Mouse (Mus musculus): Measurements from ENCODE around the gene Slc25a43.
A peak's percentile ranks its signal among the peaks of the same experiment; 100 is the strongest.

Gene Slc25a43

DNA sequence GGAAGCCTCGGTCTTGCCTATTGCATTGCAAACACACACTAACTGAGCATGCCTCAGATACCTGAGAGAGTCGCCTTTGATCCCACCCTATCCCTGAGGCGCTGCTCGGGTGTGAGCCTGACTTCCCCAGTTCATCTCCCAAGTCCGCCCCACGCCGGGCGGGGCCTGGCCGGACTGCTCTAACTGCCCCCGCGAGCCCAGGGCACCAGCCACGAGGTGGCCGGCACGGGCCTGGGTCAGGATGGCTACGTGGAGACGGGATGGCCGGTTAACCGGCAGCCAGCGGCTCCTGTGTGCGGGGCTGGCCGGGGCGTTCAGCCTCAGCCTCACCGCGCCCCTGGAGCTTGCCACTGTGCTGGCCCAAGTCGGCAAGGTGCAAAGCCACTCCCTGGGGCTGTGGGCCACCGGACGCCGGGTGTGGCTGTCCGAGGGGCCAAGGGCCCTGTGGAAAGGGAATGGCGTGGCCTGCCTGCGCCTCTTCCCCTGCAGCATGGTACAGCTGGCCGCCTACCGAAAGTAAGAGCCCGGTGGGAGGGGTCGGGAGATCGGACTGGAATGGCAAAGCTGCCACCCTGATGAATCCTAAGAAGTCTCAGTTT is at the start of gene Slc25a43:
Slc25a43 (plus strand) TSS at position 157 of the 599 bp plus-strand sequence.
- DNase-seq, result peak; percentile 15

DNA sequence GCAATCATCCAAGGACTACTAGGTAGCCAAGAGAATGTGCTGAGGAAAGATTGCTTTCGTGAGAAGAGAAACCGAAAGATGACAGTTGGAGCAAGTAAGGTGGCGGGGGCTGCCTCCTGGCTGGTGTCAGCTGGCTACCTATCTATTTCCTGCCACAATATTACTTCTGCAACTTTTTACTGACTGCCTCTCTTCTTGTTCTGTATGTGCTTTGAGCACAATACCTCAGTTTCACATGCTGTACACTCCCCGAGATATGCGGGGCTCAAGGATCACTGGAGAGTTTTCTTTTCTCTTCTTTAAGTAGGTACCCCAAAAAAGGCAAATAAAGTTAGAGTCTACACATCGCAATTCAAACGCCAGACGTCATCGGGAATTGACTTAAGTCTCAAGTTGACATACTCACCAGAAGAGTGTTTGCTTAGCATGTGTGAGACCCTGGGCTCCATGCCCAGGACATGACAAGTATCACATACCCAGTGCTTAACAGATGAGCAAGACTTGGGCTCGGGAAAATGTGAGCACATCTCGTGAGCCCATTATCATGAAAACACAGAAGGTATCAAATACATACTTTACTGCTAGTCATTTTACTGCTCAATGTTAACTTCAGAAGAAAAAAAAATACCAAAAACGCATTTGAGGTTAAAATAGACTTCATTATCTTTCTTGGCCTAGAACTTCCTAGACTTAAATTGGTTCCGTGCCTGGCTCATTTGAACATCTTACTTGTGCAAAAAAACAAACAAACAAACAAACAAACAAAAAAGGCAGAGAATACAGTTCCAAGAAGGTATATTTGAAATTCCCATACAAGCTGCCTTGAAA is 3.1 kb upstream of the Slc25a43 start:
- peak; percentile 17 for DNase-seq

DNA sequence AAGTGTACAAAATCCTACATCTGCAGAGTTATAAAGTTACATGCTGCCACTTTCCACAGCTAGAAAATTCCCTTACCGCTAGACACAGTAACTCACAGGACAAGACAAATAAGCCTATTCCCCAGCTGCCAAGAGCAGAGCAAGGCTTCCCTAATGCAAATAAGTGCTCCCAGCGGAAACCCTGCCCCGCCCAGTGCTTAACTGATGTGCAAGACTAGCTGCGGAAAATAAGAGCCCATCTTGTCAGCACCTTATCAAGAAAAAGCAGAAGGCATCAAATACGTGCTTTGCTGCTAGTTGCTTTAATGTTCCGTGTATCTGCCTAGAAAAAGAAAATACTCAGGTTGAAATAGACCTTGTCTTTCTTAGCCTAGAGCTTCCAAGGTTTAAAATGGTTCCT is 2.2 kb upstream of the Slc25a43 start:
- DNase-seq, result no peak

DNA sequence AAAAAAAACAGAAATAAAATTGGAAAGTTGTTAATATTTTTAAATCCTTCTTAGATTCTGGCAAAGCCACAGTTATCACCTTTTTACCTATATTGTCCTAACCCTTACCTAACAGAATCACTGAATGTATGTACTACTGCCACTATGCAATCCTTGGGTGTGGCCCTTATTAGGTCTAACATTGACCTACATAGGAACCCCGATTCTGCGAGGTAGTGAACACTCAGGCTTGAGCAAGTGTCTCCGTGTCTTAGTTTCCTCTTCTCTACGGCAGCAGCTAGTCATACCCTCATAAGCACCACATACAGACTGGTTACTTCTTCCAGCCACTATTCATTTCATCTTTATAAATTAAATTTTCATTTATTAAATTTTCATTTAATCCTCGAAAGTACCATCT is 715 bp upstream of the Slc25a43 start:
- no peak for DNase-seq

DNA sequence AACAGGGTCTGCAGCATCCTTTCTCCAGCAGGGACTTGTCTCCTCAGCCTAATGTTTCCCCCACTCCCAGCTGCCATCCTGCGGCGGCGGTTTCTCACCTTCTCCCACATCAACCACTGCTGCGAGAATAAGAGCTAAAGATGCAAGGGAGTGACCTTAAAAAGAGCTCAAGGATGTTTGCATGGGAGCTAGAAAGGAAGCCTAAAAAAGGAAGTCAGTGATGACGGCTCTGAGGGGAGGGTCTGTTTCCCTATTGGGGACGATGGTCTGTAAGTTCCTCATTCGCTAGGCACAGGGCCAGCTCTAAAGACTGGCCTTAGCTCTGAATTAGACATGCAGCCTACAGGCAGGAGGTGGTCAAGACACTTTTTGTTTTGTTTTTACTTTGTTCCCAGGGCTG is 1.3 kb downstream of the Slc25a43 start:
- DNase-seq, result peak; percentile 34

DNA sequence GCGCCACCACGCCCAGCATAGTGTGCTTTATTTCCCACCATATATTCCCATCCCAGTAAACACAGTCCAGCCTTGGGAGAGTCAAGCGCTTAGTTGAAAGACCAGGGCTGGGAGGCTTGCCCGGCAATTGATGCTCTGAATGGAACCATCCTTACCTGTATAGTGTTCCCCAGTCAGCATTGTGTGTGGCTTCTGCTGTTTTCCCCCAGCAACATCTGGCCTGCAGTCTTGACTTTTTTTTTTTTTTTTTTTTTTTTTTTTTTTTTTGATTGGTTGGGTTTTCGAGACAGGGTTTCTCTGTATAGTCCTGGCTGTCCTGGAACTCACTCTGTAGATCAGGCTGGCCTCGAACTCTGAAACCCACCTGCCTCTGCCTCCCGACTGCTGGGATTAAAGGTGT is 1.9 kb downstream of the Slc25a43 start:
- no peak for DNase-seq

DNA sequence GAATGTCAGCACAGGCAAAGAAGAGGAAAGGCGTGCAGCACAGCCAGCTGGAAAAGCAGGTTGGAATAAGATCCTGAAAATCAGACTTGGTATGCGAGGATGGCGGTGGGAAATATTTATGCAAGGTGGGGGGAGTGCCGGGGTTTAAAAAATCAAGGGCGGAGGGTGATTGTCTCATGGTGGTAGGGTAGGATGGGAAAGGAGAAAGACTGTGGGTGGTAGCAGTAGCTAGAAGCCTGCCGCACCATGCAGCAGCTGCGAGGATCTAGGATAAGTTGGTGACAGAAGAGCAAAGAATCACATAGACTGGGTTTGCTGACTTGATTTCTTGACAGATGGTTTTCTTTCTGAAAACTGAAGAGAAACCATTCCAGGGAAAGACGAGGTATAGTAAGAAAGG is 3.3 kb downstream of the Slc25a43 start:
- no peak for DNase-seq

DNA sequence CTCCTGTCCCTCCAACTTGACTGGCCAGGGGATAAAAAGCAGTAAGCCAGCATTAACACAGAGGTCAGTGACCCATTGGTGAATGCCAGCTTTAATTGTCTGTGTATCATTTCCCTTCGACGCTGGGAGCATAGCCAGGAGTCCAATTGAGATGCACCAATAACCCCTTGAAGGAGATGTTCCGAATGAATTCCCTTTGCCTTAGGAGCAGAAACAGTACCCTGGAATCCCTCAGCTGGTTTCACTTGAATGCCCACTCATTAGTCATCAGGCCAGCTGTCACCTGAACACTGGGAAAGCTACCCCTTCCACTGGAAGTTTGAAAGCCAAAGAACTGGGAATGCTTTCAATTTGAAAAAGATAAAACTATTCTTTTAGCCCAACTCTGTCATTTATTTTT is 5.1 kb downstream of the Slc25a43 start:
- no peak for DNase-seq

DNA sequence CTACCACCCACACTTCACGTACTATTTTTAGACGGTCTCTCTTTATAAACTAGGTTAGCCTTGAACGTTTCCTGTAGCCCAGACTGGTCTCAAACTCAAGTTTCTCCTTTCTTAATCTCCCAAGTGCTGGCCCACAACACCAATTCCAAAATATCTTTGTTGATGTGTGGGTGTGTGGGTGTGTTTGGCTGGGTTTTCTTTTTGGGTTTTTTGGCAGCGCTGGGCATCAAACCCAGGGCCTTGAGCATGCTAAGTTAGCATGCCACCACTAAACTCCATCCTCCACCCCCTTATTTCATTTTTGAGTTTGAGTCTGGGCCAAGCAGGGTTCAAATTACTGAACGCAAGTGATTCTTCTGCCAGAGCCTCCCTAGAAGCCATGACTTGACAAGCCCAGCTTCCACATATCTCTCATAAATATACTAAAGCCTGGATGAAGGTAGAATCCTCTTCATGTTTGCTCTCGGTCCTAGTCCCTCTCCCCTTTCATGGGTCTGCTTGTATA is 5.9 kb downstream of the Slc25a43 start:
- no peak for DNase-seq

DNA sequence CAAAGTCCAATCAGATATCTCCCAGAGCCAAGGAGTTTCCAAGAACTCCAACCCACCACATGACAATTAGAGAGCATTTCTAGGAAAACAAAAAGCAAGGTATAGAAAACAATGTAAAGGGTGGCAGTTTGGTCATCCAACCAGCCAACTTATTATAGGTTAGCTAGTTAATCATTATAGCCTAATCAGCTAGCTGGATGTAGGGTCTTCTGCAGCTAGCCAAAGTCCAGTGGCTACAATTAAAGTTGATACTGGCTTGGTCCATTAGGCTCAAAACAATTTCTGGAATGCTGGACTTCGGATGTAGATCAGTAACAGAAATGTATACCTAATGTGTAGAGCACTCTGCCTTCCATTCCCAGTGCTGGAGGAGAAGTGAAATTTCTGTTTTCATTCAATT is 7.1 kb downstream of the Slc25a43 start:
- no peak for DNase-seq

DNA sequence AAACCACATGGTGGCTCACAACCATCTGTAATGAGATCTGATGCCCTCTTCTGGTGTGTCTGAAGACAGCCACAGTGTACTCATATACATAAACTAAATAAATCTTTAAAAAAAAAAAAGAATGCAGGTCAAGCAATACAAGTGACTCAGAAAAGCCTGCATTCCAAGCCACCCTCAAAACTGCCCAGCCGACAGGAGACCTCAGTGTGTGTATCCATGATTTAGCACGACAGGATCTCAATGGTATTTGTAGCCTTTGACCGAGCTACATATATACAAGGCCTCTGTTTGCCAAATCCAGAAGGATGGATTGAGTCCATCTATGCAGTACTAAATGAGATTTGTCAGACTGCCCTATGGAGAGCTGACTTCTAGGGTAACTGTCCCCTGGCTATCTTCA is 9.1 kb downstream of the Slc25a43 start:
- no peak for DNase-seq

DNA sequence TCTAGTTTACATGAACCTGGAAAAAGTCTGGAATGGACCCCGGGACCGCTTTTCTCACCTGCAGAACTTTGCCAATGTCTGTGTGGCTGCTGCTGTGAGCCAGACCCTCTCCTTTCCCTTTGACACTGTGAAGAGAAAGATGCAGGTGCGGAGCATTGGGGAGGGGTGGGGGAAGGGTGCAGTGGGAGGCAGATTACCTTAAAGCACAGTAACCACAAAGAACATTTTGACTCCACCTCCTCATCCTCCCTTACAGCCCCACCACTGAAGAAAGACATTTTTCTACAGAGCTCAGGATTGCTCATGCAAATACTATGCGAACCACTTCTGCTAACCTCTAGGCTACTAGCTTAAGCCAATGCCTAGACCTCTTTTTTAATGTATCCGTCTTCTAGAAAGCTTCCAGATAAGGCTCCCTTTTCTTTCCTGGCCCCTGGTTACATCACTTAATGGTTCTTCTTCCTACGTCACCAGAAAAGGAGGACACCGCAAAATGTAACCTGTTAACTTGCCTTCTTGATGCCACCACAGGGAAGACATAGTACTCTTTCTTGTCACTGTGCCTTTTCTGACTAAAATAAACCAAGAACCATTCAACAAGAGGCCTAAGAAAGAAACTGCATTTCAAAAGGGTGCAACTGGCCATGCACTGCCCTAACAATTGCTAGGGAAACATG is 14.5 kb downstream of the Slc25a43 start:
- no peak for DNase-seq

DNA sequence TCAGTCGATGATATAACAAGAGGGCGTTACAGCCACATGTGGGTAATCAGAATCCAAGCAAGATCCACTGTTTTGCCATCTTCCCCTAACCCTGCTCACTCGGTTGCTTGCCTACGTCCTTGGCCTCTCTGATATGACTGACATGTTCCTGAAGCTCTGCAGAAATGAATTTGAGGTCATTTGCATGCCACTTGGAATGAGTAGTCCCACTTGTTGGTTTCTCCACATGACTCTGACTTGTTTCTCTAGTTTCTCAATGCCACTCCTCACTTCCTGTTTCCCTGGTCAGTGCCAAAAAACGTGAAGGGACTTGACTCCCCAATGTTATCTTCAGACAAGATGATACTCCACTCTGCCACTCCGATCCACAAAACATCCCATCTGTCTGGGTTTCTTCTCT is 15.1 kb downstream of the Slc25a43 start:
- no peak for DNase-seq

DNA sequence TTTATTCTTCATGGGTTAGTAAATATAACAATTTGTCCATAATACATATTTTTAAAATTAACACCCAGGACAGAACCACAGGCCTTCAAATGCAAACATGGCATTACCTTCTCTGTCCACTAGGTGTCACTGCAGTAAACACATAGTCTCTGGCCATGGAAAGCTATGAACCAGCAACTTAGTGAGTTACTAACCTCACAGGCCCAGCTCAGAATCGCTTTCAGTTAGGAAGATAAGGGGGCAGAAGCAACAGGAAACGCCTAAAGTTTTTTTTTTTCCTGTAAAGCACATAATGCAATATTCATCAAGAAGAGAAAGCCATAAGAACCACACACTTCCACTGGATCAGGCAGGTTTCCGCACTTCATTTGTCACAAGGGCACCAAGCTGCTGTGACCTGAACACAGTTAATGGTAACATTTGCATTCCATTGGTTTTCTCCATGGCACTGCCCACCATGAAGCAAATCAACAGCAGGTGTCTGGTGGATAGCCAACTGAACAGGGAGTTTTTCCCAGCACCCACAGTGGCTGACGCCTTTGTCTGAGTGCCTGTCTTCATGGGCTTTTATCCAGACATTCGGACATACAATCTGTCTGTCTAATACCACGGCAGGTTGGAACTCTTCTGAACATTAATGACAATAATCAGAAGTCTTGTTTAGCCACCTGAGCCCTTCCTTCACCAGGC is 17.6 kb downstream of the Slc25a43 start:
- peak; percentile 58 for DNase-seq

DNA sequence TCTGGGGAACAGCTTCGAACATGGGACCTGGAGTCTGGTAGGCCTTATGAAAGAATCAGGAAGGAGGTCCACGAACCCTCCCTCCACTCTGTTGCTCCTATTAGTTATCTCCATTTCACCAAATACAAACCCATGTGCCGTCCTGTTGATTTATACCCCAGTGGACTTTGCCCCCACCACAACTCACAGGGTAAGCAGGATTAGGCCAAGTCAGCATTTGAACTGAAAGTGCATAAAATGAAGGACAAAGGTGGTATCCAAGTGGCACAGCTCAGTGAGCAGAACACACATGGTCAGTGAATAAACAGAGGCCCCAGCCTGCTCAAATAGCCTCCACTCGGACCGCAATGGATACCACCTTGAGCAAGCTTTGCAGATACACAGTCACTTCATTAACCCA is 18.8 kb downstream of the Slc25a43 start:
- no peak for DNase-seq

DNA sequence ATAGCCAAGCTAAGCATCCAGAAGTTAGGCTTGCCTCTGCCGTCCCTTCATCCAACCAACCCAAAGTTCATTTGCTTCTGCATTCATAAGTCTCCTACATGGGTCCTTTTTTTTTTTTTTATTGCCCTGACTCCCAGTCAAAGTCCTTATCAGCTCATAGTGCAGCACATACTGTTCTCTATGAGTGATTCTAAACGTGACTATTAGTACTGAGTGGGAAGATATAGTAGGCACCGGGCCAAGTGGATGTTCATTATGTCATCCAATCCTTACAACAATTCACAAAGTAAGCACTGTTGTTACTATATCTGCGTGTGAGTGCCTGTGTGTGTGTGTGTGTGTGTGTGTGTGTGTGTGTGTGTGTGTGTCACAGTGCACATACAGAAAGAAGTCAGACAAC is 19.4 kb downstream of the Slc25a43 start:
- no peak for DNase-seq

DNA sequence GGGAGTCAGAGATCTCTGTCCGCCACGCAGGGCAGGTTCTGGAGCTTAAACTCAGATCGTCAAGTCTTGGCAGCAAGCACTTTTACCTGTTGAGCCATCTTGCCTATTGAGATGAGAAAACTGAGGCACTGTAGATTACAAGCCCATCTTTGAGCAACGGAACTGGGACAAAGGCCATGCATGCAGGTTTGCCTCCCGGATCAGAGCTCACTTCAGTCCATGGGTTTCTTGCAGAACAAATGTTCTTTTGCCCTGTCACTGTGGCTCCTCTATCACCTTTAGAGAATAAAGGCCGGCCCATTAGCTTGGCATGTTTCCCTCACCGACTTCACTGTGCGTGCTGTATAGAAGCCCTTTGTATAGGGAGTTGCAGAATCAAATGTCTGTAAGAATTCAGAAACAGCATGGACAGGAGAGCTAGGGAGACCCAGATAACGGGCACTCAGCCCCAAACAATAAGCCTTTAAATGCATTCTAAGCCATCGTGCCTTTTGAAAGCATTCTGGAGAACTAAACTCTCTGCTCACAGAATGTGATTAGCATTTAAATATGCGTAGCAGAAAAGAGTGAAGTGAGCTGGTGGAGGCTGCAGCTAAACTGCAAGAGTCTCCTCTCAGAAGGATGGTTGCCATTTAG is 20.0 kb downstream of the Slc25a43 start:
- DNase-seq, result no peak

DNA sequence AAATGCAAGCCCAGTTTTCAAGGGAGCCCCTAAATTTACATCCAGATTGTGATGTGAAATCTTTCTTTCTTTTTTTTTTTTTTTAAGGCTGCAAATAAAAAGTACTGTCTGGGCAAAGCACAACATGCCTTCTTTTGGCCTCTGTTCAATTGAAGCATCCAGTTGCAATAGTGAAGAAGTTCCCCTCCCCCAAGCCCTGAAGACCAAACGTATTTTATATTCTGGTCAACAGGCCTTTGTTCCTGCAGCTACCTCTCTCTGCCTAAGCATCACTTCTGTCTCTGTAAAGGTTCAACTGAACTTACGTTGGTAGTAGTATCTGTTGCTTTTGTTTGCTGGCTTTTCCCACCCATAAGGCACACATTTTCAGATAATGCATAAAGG is 20.5 kb downstream of the Slc25a43 start:
- no peak for DNase-seq

DNA sequence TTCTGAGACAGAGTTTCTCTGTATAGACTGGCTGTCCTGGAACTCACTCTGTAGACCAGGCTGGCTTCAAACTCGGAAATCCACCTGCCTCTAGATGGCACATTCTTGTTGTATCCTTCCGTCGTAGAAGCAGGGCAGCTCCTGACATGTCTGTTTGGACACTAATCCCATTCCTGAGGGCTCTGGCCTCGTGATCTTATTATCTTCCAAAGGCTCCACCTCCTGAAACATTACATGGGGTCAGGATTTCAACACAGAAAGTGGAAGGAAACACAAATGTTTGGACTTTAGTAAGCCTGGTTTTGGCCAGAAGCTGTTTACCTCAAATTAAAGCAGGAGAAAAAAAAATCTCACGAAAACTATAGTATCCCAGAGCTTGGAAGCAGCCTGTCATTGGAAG is 23.9 kb downstream of the Slc25a43 start:
- no peak for DNase-seq

DNA sequence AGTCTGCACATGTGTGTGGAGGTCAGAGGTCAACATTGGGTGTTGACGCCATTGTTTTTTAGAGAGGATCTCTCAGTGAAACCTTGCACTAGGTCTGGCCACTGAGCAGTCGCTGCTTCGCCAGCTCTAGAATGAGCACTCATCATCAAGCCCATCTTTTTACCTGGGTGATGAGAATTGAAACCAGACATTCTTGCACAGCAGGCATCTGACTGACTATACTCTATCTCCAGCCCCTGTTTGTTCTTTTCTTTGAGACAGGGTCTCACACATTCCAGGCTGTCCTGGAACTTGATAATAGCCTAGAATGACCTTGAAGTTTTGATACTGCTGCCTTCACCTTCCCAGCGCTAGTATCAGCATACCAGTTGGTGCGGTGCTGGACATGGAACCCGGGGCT is 29.1 kb downstream of the Slc25a43 start:
- DNase-seq, result no peak

DNA sequence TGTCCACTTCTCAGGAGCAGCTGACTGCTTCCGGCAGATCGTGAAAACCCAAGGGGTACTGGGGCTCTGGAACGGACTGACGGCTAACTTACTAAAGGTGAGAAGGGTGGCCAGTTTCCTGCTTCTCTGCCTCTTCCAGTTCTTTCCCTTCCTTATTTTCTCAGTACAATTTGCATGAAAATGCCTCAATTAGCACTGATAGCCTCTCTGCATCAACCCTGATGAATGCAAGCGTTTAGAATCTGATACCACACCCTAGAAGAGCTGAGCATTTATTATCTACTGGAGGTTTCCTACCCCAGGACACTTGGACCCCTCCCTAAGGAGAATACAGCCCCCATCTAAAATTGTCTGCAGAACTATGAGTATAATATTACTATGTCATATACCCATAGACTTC is 32.1 kb downstream of the Slc25a43 start:
- DNase-seq, result no peak

DNA sequence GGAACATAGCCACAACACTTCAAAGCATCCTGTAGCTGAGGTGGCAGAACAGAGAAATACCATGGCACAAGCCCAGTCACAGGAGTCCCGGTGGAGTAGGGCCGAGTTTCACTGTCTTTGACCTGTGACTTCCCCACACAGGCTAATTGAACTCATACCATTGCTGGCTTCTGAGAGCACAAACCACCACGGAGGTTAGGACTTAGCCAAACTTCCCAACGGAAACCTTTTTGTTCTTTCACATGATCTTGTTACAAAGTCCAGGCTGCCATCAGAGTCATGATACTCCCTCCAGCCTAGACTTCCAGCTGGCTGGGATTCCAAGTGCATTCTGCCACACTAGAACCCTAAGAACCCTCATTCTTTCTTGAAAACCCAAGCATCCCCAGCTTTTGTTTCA is 34.2 kb downstream of the Slc25a43 start:
- DNase-seq, result no peak

DNA sequence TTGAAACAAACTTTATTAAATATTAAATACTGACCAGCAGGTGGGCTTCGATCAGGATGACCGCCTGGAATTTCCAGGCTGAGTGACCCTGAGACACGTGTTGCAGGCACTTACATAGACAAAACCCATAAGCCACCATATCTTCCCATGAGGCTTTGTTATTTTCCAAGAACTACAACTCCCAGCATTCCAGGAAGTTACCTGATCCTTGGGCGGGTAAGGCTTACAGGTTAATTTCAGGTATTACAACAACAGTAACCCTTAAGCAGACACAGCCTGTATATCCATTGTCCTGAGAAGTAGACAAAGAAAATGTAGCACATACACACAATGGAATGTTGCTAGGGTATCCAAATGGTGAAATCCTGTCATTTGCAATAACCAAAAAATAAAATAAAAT is 45.9 kb downstream of the Slc25a43 start:
- no peak for DNase-seq
